Mouse (Mus musculus): ENCODE results near the gene Ltbp4. TPM values are rescaled to one million over a fixed set of nuclear protein-coding genes. Genes with fewer than 3 reads are reported as not detected.

Ltbp4 gene
- polyA plus RNA-seq, 1 experiment from 2014 or later = 81.0 TPM

- DNase-seq (ENCODE audit: low spot score) (no peak), ATAC-seq (ENCODE audit: low FRiP score, low TSS enrichment) (no peak)
- Histone ChIP-seq H3K9ac (ENCODE audit: low read length) (peak overlapping the region; percentile 64), H3K4me3 (ENCODE audit: low read depth, low read length) (peak overlapping the region; percentile 68), H3K27me3 (ENCODE audit: control insufficient read depth, insufficient read depth, low read length) (no peaks in the 10 kb centered on the region), H3K4me1 (replicated peaks; ENCODE audit: control insufficient read depth, insufficient read depth) (peaks cover 9% of the 10 kb centered on the region; the same call in 1 of the 2 replicates), H3K27ac (replicated peaks) (no peak overlapping the region; the same call in 1 of the 2 replicates), H3K36me3 (ENCODE audit: control insufficient read depth, insufficient read depth, low read length) (0 out of 2 replicates have a peak, but pooled peaks cover 6% of the 10 kb centered on the region), H3K9me3 (ENCODE audit: control insufficient read depth, low read length) (no peaks in the 10 kb centered on the region), H3K4me2 (replicated peaks; ENCODE audit: low read depth) (peak overlapping the region; percentile 77)
- TF ChIP-seq EP300 (optimal IDR thresholded peaks at IDR 0.05) (no peak), CTCF (IDR thresholded peaks at IDR 0.05; ENCODE audit: low read depth) (no peak)
- WGBS = 2% methylated on average over 14 of the region's 14 CpGs
Observed at GRCm38 (mm10) chr7:27355261-27355660, 17.8 kb upstream of the Ltbp4 start.

- H3K9ac ChIP-seq (ENCODE audit: low read length) = no peak overlapping the region
- peak overlapping the region; percentile 77 for H3K4me2 ChIP-seq (replicated peaks; ENCODE audit: low read depth)
Observed at GRCm38 (mm10) chr7:27354783-27355182, 17.3 kb upstream of the Ltbp4 start.

GRCm38 (mm10) chr7:27354144-27354543, 16.7 kb upstream of the Ltbp4 start:
- Histone ChIP-seq H3K9me3 (ENCODE audit: control insufficient read depth, low read length) (no peaks in the 10 kb centered on the region), H3K27ac (replicated peaks) (no peak overlapping the region), H3K4me1 (replicated peaks; ENCODE audit: control insufficient read depth, insufficient read depth) (peaks cover 9% of the 10 kb centered on the region; the same call in 1 of the 2 replicates), H3K4me2 (replicated peaks; ENCODE audit: low read depth) (peak overlapping the region; percentile 77; the same call in 1 of the 2 replicates), H3K4me3 (ENCODE audit: low read depth, low read length) (no peak overlapping the region), H3K9ac (ENCODE audit: low read length) (no peak overlapping the region), H3K27me3 (ENCODE audit: control insufficient read depth, insufficient read depth, low read length) (no peaks in the 10 kb centered on the region), H3K36me3 (ENCODE audit: control insufficient read depth, insufficient read depth, low read length) (0 out of 2 replicates have a peak, but pooled peaks cover 6% of the 10 kb centered on the region)
- WGBS = 29% methylated on average over 6 of the region's 6 CpGs
- ATAC-seq (ENCODE audit: low FRiP score, low TSS enrichment) (peak; percentile 40), DNase-seq (ENCODE audit: low spot score) (no peak)
- TF ChIP-seq CTCF (IDR thresholded peaks at IDR 0.05; ENCODE audit: low read depth) (no peak), EP300 (optimal IDR thresholded peaks at IDR 0.05) (no peak)

More at GRCm38 (mm10) chr7:27354783-27355182, 17.3 kb upstream of the Ltbp4 start:
- 0 out of 2 replicates have a peak, but pooled peaks cover 6% of the 10 kb centered on the region for H3K36me3 ChIP-seq (ENCODE audit: control insufficient read depth, insufficient read depth, low read length)
- H3K27ac ChIP-seq (replicated peaks) = no peak overlapping the region
- peak overlapping the region; percentile 68; the same call in 1 of the 2 replicates for H3K4me3 ChIP-seq (ENCODE audit: low read depth, low read length)
- WGBS = 44% methylated on average over 4 of the region's 4 CpGs
- TF ChIP-seq EP300 (optimal IDR thresholded peaks at IDR 0.05) (no peak), CTCF (IDR thresholded peaks at IDR 0.05; ENCODE audit: low read depth) (no peak)
- no peak for DNase-seq (ENCODE audit: low spot score)
- peaks cover 9% of the 10 kb centered on the region; the same call in 1 of the 2 replicates for H3K4me1 ChIP-seq (replicated peaks; ENCODE audit: control insufficient read depth, insufficient read depth)
- ATAC-seq (ENCODE audit: low FRiP score, low TSS enrichment) = no peak
- H3K27me3 ChIP-seq (ENCODE audit: control insufficient read depth, insufficient read depth, low read length) = no peaks in the 10 kb centered on the region
- H3K9me3 ChIP-seq (ENCODE audit: control insufficient read depth, low read length) = no peaks in the 10 kb centered on the region

- peaks cover 7% of the 10 kb centered on the region; the same call in 1 of the 2 replicates for H3K36me3 ChIP-seq (ENCODE audit: control insufficient read depth, insufficient read depth, low read length)
- TF ChIP-seq EP300 (optimal IDR thresholded peaks at IDR 0.05) (no peak), CTCF (IDR thresholded peaks at IDR 0.05; ENCODE audit: low read depth) (no peak)
- H3K4me2 ChIP-seq (replicated peaks; ENCODE audit: low read depth) = no peak overlapping the region
- no peaks in the 10 kb centered on the region for H3K27me3 ChIP-seq (ENCODE audit: control insufficient read depth, insufficient read depth, low read length)
- DNase-seq (ENCODE audit: low spot score) (no peak), ATAC-seq (ENCODE audit: low FRiP score, low TSS enrichment) (no peak)
- no peak overlapping the region for H3K9ac ChIP-seq (ENCODE audit: low read length)
- H3K9me3 ChIP-seq (ENCODE audit: control insufficient read depth, low read length) = no peaks in the 10 kb centered on the region
- no peak overlapping the region for H3K4me3 ChIP-seq (ENCODE audit: low read depth, low read length)
- WGBS = 23% methylated on average over 6 of the region's 6 CpGs
- H3K27ac ChIP-seq (replicated peaks) = no peak overlapping the region
- no peaks in the 10 kb centered on the region for H3K4me1 ChIP-seq (replicated peaks; ENCODE audit: control insufficient read depth, insufficient read depth)
Observed at GRCm38 (mm10) chr7:27345444-27345843, 8.0 kb upstream of the Ltbp4 start.

GRCm38 (mm10) chr7:27342595-27342994, 5.1 kb upstream of the Ltbp4 start:
- H3K4me3 ChIP-seq (ENCODE audit: low read depth, low read length) = no peak overlapping the region
- no peak for ATAC-seq (ENCODE audit: low FRiP score, low TSS enrichment)

GRCm38 (mm10) chr7:27339519-27339918, 2.0 kb upstream of the Ltbp4 start:
- no peaks in the 10 kb centered on the region for H3K9me3 ChIP-seq (ENCODE audit: control insufficient read depth, low read length)

More at GRCm38 (mm10) chr7:27342595-27342994, 5.1 kb upstream of the Ltbp4 start:
- Histone ChIP-seq H3K9me3 (ENCODE audit: control insufficient read depth, low read length) (no peaks in the 10 kb centered on the region), H3K4me2 (replicated peaks; ENCODE audit: low read depth) (no peak overlapping the region), H3K36me3 (ENCODE audit: control insufficient read depth, insufficient read depth, low read length) (peaks cover 6% of the 10 kb centered on the region; the same call in 1 of the 2 replicates), H3K27me3 (ENCODE audit: control insufficient read depth, insufficient read depth, low read length) (no peaks in the 10 kb centered on the region), H3K27ac (replicated peaks) (no peak overlapping the region), H3K9ac (ENCODE audit: low read length) (no peak overlapping the region), H3K4me1 (replicated peaks; ENCODE audit: control insufficient read depth, insufficient read depth) (no peaks in the 10 kb centered on the region)
- no peak for DNase-seq (ENCODE audit: low spot score)
- WGBS = 50% methylated on average over 4 of the region's 4 CpGs
- TF ChIP-seq CTCF (IDR thresholded peaks at IDR 0.05; ENCODE audit: low read depth) (peak; percentile 60), EP300 (optimal IDR thresholded peaks at IDR 0.05) (no peak)

More at GRCm38 (mm10) chr7:27339519-27339918, 2.0 kb upstream of the Ltbp4 start:
- Histone ChIP-seq H3K4me3 (ENCODE audit: low read depth, low read length) (no peak overlapping the region), H3K27ac (replicated peaks) (no peak overlapping the region), H3K27me3 (ENCODE audit: control insufficient read depth, insufficient read depth, low read length) (no peaks in the 10 kb centered on the region), H3K4me2 (replicated peaks; ENCODE audit: low read depth) (no peak overlapping the region), H3K9ac (ENCODE audit: low read length) (no peak overlapping the region), H3K4me1 (replicated peaks; ENCODE audit: control insufficient read depth, insufficient read depth) (peaks cover 3% of the 10 kb centered on the region; the same call in 1 of the 2 replicates), H3K36me3 (ENCODE audit: control insufficient read depth, insufficient read depth, low read length) (peaks cover 6% of the 10 kb centered on the region; the same call in 1 of the 2 replicates)
- 43% methylated on average over 7 of the region's 7 CpGs for WGBS
- no peak for ATAC-seq (ENCODE audit: low FRiP score, low TSS enrichment)
- TF ChIP-seq CTCF (IDR thresholded peaks at IDR 0.05; ENCODE audit: low read depth) (no peak), EP300 (optimal IDR thresholded peaks at IDR 0.05) (no peak)
- no peak for DNase-seq (ENCODE audit: low spot score)
